Mouse (Mus musculus) erythroblast, embryonic 14.5 days (primary cell): ENCODE results near the gene Pafah1b3.

Experiments used
- GATA1 ChIP-seq: IDR thresholded peaks from 2 replicates; pipeline ENCODE4 v1.6.1; 2012; ENCODE audit warnings: low read length, inconsistent platforms, mixed read lengths
- TAL1 ChIP-seq: IDR thresholded peaks from 3 replicates; pipeline ENCODE4 v1.6.1; 2012; ENCODE audit warnings: low read length, inconsistent platforms, mixed read lengths

DNA sequence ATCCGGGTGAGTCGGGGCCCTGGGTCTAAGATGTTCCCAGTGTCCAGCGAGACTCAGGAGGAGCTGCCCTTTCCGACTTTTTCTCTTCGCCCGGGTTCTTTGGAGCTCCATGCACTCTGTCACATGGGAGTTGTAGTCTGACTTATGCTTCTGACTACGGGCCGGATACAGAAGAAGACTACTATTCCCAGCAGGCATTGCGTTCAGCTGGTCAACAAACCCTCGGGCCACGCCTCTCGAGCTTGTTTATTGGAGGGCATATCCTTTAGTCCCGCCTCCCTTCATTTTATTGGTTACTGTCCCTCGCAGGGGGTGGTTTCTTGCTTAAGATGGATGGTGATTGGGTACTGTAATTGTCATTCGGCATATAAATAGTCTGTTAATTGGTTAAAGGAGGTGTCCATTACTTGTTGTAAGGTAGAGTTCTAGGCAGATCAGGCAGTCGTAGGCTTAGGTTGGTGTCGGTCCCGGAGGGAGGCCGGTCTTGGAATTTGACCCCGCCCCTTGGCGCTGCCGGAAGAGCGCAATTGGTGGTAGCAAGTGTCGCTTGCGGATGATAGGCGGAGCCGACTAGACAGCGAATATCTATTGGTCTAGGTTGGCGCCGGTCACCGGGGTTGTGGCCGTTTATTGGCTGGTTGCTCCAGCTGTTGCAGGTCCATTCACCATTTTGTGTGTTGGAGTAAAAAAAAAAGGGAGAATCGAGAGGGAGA, 29.9 kb downstream of the Pafah1b3 start:
- no peak for TF ChIP-seq GATA1
- TF ChIP-seq TAL1: no peak
